Mouse (Mus musculus): ENCODE measurements around the gene Cisd3. TPM values are rescaled to one million over a fixed set of nuclear protein-coding genes. Genes with fewer than 3 reads are reported as not detected.

The Cisd3 gene
- polyA plus RNA-seq, 1 experiment from 2014 or later, result 59.1 TPM

DNA sequence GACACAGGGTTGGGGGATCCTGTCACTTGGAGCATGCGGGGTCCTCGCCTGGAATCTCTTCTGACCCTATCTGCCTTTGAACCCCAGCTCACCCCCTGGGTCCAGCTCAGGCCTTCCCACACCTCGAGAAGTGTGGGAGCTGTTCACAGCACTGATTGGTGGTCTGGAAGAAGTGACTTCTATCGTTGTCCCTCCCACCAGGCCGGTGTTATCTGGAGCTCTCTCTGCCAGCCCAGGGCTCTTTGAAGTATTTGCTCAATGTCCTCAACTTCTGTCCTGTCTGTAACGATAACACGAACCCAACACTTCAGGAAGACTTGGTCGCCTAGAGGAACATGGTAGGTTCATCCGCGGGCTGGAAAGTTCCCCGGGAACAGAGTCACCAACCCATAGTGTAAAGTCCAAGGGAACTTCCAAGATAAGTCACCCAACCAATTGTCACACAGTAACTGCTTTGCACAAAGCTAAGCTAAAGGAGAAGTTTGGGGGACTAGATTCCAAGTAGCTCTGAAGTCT, 26.8 kb upstream of the Cisd3 start:
- DNase-seq (ENCODE audit: low spot score) (peak; percentile 8), ATAC-seq (no peak)
- Histone ChIP-seq H3K36me3 (ENCODE audit: insufficient read depth, low read length) (no peaks in the 10 kb centered on the region), H3K9me3 (ENCODE audit: low read length) (no peaks in the 10 kb centered on the region), H3K4me1 (ENCODE audit: insufficient read depth, low read depth, low read length) (peaks cover 22% of the 10 kb centered on the region), H3K27ac (ENCODE audit: low read length) (no peak overlapping the region; the same call in 1 of the 2 replicates), H3K4me2 (replicated peaks; ENCODE audit: low read depth, low read length) (peak overlapping the region; percentile 81), H3K9ac (replicated peaks; ENCODE audit: low read depth) (0 out of 2 replicates have a peak overlapping the region, but pooled peaks have one; percentile 78), H3K27me3 (replicated peaks; ENCODE audit: insufficient read depth, low read length) (0 out of 2 replicates have a peak, but pooled peaks cover 5% of the 10 kb centered on the region), H3K4me3 (ENCODE audit: low read depth, low read length) (no peak overlapping the region)
- 42% methylated on average over 11 of the region's 11 CpGs for WGBS
- no peak for TF ChIP-seq EP300 (IDR thresholded peaks at IDR 0.05)
- no peak for TF ChIP-seq CTCF (IDR thresholded peaks at IDR 0.05)

DNA sequence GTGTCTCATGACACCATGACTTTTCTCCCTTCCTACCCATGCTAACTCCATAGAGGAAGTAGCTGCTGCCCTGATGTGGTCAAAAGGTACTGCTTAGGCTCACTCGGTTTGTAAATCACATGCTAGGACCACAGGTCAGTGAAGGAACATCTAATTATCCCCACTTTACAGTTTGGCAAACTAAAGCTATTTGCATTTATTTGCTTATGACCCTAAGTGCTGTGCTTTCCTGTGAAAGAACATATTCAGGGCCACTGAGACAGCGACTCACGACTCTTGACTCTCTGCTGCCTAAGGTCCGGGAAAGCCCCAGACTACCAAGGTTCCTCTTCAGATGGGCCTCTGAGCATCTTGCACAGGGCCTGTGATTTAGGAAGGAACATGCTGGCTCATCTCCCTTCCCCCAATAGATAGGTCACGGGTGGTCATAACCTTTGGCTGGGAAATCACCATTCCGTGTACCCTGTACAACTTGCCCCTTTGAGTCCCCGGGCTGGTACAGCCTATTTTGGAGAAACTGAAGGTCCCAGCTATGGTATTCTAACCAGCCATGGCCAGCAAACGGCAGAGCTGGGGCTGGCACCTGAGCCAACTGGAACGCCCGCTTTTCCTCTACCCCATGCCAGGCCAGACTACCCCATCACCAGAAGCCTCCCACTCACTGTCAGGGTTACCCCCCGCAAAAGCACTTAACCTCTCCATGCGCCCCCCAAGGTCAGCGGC, 26.2 kb upstream of the Cisd3 start:
- peak overlapping the region; percentile 81 for H3K4me2 ChIP-seq (replicated peaks; ENCODE audit: low read depth, low read length)
- H3K36me3 ChIP-seq (ENCODE audit: insufficient read depth, low read length), result no peaks in the 10 kb centered on the region
- peaks cover 22% of the 10 kb centered on the region for H3K4me1 ChIP-seq (ENCODE audit: insufficient read depth, low read depth, low read length)
- peak overlapping the region; percentile 86 for H3K4me3 ChIP-seq (ENCODE audit: low read depth, low read length)
- H3K9ac ChIP-seq (replicated peaks; ENCODE audit: low read depth), result peak overlapping the region; percentile 78
- peak overlapping the region; percentile 94 for H3K27ac ChIP-seq (ENCODE audit: low read length)
- no peak for ATAC-seq
- no peaks in the 10 kb centered on the region for H3K9me3 ChIP-seq (ENCODE audit: low read length)
- H3K27me3 ChIP-seq (replicated peaks; ENCODE audit: insufficient read depth, low read length), result 0 out of 2 replicates have a peak, but pooled peaks cover 5% of the 10 kb centered on the region
- TF ChIP-seq EP300 (IDR thresholded peaks at IDR 0.05) (no peak), CTCF (IDR thresholded peaks at IDR 0.05) (no peak)
- 6% methylated on average over 13 of the region's 13 CpGs for WGBS
- DNase-seq (ENCODE audit: low spot score), result peak; percentile 46

DNA sequence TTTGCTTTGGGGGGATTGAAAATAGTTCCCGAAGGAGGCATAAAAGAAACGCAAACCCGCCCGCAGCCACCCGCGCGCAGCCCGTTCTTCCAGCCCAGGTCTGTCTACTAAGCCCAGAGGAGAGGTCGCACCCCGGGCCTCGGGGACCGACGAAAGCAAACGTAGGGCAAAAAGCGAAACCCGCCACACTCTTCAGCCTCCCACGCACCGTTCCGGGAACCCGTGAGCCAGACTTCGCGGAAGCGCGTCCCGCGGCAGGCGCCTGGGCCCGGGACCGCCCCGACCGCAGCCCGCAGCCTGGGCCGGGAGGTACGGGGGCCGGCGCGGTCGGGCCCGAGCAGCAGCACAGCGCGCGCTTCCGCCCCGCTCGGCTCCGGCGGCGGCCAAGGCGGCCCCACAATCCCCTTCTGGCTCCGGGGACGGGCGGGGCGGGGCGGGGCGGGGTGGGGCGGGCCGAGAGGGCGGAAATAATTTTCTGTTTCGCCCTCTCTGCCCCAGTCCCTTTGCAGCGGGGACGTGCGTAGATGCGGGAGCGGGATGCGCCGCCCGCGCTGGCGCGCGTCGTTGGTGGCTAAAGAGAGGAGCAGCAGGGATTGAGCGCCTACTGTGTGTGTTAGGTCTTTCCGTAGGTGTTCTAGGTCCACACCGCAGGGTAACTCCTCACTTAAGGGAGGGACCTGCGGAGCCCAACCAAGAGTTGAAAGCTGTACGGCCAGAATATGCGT, 25.5 kb upstream of the Cisd3 start:
- H3K4me3 ChIP-seq (ENCODE audit: low read depth, low read length), result peak overlapping the region; percentile 86
- peaks cover 22% of the 10 kb centered on the region for H3K4me1 ChIP-seq (ENCODE audit: insufficient read depth, low read depth, low read length)
- H3K9ac ChIP-seq (replicated peaks; ENCODE audit: low read depth), result peak overlapping the region; percentile 78
- under 1% methylated on average over 54 of the region's 78 CpGs for WGBS
- H3K4me2 ChIP-seq (replicated peaks; ENCODE audit: low read depth, low read length), result peak overlapping the region; percentile 81
- ATAC-seq, result peak; percentile 79
- peak overlapping the region; percentile 94 for H3K27ac ChIP-seq (ENCODE audit: low read length)
- no peaks in the 10 kb centered on the region for H3K36me3 ChIP-seq (ENCODE audit: insufficient read depth, low read length)
- TF ChIP-seq CTCF (IDR thresholded peaks at IDR 0.05), result no peak
- no peak for TF ChIP-seq EP300 (IDR thresholded peaks at IDR 0.05)
- H3K9me3 ChIP-seq (ENCODE audit: low read length), result no peaks in the 10 kb centered on the region
- 0 out of 2 replicates have a peak, but pooled peaks cover 5% of the 10 kb centered on the region for H3K27me3 ChIP-seq (replicated peaks; ENCODE audit: insufficient read depth, low read length)
- DNase-seq (ENCODE audit: low spot score), result peak; percentile 91

DNA sequence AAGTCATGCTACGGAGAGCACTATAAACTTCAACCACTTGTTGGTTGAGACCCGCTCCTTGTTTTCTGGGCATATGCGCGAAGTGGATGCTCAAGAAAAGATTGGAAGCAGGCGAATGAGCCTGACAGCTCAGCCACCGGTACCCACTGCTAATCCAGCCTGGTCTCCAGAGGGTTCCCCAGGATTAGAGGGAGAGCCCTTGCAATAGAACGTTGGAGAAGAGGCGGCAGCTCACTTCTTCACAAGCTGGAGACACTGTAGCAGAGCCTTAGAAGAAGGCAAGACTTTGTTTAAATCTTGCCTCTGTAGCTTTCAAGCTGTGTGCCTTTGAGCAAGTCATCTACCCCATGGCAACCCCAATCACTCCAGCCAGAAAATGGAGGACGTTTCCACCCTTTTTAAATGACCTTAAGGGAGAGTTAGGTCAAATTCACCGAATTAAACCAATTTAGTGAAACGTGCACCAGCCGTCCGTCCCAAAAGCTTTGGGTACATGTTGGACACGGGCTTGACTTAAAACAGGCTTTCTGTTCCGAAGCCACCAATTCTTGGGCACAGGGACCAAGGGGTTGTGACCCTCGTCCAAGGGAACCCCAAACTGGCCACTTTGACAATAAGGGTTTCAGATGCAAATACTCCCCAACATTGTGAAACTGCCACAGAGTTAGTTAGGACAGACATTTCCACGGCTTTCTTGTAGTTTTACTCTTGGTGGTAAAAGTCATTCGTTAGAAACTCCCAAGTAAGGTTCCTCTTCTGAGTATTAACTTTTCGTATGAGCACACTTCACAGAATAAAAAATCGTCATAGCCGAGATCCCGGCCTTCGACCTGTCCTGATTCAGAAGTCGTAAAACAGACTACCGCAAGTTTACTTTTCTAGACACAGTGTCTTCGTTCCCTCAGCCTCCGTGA, 24.6 kb upstream of the Cisd3 start:
- H3K36me3 ChIP-seq (ENCODE audit: insufficient read depth, low read length), result no peaks in the 10 kb centered on the region
- 5% methylated on average over 27 of the region's 27 CpGs for WGBS
- peak; percentile 12 for DNase-seq (ENCODE audit: low spot score)
- peak overlapping the region; percentile 81 for H3K4me2 ChIP-seq (replicated peaks; ENCODE audit: low read depth, low read length)
- H3K9me3 ChIP-seq (ENCODE audit: low read length), result no peaks in the 10 kb centered on the region
- H3K9ac ChIP-seq (replicated peaks; ENCODE audit: low read depth), result 0 out of 2 replicates have a peak overlapping the region, but pooled peaks have one; percentile 78
- H3K27me3 ChIP-seq (replicated peaks; ENCODE audit: insufficient read depth, low read length), result 0 out of 2 replicates have a peak, but pooled peaks cover 5% of the 10 kb centered on the region
- peak overlapping the region; percentile 94 for H3K27ac ChIP-seq (ENCODE audit: low read length)
- TF ChIP-seq CTCF (IDR thresholded peaks at IDR 0.05), result no peak
- TF ChIP-seq EP300 (IDR thresholded peaks at IDR 0.05), result no peak
- ATAC-seq, result no peak
- peaks cover 22% of the 10 kb centered on the region for H3K4me1 ChIP-seq (ENCODE audit: insufficient read depth, low read depth, low read length)
- H3K4me3 ChIP-seq (ENCODE audit: low read depth, low read length), result peak overlapping the region; percentile 86

DNA sequence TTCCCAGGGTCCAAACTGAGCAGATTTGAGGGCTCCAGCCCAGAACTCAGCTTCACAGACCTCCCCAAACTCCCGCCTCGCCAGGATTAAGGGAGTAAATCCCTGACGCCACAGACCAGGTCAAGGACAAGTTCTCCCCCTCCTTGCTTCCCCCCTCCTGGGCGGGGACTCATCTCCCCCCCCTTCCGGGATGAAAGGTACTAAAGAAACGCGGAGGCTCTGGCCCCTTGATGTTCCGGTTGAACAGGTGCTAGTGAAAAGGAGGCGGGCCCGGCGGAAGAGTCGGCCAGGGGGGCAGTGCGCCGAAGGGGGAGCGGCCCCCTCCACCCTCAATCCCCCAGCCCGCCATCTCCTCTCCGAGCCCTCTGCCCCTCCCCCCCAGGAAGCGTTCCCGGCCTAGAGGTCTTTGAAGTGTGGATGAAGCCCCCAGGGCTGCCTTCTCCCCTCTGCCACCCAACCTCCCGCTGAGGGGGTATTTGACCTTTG, 23.9 kb upstream of the Cisd3 start:
- H3K27me3 ChIP-seq (replicated peaks; ENCODE audit: insufficient read depth, low read length), result 0 out of 2 replicates have a peak, but pooled peaks cover 5% of the 10 kb centered on the region
- H3K9me3 ChIP-seq (ENCODE audit: low read length), result no peaks in the 10 kb centered on the region
- DNase-seq (ENCODE audit: low spot score) (peak; percentile 91), ATAC-seq (peak; percentile 37)
- 0% methylated on average over 14 of the region's 20 CpGs for WGBS
- H3K9ac ChIP-seq (replicated peaks; ENCODE audit: low read depth), result 0 out of 2 replicates have a peak overlapping the region, but pooled peaks have one; percentile 34
- peak overlapping the region; percentile 81 for H3K4me2 ChIP-seq (replicated peaks; ENCODE audit: low read depth, low read length)
- peak overlapping the region; percentile 94 for H3K27ac ChIP-seq (ENCODE audit: low read length)
- no peaks in the 10 kb centered on the region for H3K36me3 ChIP-seq (ENCODE audit: insufficient read depth, low read length)
- peaks cover 22% of the 10 kb centered on the region for H3K4me1 ChIP-seq (ENCODE audit: insufficient read depth, low read depth, low read length)
- TF ChIP-seq EP300 (IDR thresholded peaks at IDR 0.05) (no peak), CTCF (IDR thresholded peaks at IDR 0.05) (no peak)
- peak overlapping the region; percentile 86 for H3K4me3 ChIP-seq (ENCODE audit: low read depth, low read length)

Data from lung, postnatal 0 days (tissue).